Mouse (Mus musculus) kidney, adult 18-20 months (tissue): ENCODE measurements around the gene Rai14.
A peak's percentile ranks its signal among the peaks of the same experiment; 100 is the strongest.

ENCODE experiments used
- DNase-seq: peaks from one replicate; pipeline ENCODE4 v3.0.0; 2021

Rai14 gene

GRCm38 (mm10) chr15:10714409-10715138, at the start of gene Rai14:
Gene Rai14, minus strand, starts transcription at chr15:10714624.
- peak; percentile 92 for DNase-seq

GRCm38 (mm10) chr15:10761441-10761840, 47.0 kb upstream of the Rai14 start:
- DNase-seq, result no peak

DNA sequence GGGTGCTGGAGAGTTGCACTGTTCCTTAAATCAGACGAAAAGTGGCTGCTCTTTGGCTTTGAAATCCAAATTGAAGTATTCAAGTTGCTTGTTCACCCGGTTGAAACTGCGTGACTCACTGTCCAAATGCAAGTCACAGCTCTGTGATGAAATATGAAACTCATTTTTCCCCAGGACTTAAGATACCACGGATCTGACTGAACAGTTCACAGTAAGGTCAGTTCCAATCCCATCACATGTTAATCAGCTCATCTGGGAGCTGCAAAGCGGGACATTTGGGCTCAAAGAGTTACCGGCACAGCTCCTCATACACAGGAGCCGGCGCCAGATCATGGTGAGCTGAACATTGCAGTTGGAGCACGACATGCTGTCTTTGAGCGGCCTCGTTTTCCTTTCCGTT, 45.6 kb upstream of the Rai14 start:
- no peak for DNase-seq

GRCm38 (mm10) chr15:10759440-10759839, 45.0 kb upstream of the Rai14 start:
- DNase-seq, result no peak

GRCm38 (mm10) chr15:10758808-10759207, 44.4 kb upstream of the Rai14 start:
- DNase-seq, result no peak

DNA sequence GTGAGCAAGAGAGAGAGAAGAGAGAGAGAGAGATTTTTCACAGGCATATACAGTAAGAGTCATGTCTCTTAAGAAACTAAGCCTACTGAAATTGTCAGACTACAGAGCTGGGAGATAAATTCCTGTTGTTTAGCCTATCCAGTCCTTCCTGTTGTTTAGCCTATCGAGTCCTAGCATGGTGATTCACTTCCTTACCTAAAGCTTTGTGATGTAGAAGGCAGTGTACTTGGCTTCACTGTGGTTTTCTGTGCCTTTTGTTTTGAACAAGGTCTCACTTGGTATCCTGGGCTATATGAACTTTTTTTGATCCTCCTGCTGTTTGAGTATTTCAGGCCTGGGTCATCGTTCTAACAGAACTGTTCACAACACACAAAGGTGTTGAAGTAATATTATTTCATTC, 36.7 kb upstream of the Rai14 start:
- DNase-seq, result no peak

GRCm38 (mm10) chr15:10750339-10750738, 35.9 kb upstream of the Rai14 start:
- no peak for DNase-seq

- no peak for DNase-seq
Measured at GRCm38 (mm10) chr15:10749678-10750077, 35.3 kb upstream of the Rai14 start.

DNA sequence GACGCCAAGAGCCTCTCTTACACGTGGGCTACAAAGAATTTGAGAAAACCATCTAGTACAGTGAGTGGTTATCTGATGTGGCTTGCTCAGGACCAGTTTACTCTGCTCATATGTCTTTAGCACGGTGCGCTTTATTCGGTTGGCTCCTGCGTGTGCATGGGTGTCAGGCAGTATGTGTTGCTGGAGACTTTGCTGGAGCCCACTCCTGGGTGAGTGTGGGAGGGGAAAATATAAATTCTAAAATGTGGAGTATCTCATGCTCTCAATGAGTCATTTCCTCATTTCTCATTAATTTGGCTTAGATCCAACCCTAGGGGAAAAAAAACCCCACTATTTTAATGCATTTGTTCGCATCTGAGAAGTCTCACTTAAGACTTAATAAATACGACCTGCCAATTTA, 33.2 kb upstream of the Rai14 start:
- DNase-seq, result no peak

- DNase-seq, result no peak
Measured at GRCm38 (mm10) chr15:10747226-10747625, 32.8 kb upstream of the Rai14 start.

- DNase-seq, result no peak
Measured at GRCm38 (mm10) chr15:10746303-10747051, 32.1 kb upstream of the Rai14 start.

DNA sequence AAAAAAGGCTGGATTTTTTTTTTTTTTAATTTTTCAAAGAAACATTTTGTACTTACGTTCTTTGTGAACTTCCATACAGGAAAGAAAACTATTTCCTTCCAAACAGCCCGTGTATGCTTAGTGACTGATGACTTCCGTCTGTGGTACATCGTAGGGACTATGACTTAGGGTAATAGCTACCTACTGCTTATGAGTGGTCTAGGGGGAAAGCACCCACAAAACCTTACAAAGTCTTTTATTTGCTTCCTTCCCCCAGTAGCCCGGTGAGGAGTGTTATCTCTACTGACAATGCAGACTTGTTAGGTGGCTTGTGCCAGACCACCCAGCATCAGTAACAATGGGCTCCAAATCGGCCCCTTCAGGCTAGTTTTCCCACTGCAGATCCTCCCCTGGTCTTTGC, 28.0 kb upstream of the Rai14 start:
- peak; percentile 18 for DNase-seq

- no peak for DNase-seq
Measured at GRCm38 (mm10) chr15:10739279-10739678, 24.9 kb upstream of the Rai14 start.

DNA sequence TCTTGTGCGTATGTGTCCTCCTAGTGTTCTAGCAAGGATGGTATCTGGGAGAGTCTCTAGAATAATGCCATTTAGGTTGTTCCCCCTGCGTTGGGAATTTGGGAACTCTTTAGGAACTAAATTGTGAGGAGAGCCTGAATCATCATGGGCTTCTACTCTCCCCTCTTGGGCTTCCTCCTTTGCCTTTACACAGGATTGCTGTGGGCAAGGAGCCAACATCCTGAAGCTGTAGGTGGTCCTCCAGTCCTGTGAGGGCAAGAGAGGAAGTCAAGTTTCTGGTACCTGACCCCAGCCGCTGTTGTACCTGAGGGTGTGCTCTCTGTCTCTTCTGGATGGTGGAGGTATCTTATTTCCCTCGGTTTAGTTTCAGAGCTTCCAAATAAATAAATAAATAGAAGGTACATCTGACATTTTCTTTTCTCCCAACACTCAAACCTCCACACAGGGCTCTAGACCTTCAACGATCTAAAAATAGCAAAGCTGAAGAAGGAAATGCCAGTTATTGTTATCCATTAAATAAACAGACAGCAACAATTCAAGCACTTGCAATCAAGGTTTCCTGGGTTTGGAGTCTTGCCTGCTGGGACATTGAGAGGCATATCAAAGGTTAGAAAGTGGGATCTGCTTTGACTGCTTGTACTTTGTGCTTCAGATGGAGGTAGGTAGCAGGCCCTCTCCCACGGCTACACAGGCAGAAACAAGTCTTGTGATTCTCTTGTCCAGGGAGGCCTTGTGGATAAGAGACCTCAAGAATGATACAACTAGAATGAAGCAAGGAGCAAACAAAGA, 24.1 kb upstream of the Rai14 start:
- DNase-seq, result no peak

DNA sequence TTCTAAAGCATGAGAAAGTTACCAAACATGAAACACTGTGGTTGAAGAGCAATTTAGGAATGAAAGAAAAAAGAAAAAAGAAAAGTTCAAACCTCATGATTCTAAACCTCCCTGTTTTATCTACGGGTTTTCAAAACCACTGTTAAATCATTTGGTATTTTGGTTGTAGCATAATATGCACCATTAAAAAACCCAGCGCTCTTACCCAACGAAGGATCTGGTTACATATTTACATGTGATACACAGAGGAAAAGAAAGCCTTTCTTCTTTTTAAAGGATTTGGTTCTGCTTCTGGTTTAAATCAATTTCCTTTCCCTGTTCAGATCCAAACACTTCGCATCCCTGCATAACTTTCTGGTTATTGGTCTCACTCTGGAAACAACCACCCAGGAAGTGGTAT, 21.5 kb upstream of the Rai14 start:
- DNase-seq, result no peak

- no peak for DNase-seq
Measured at GRCm38 (mm10) chr15:10735216-10735615, 20.8 kb upstream of the Rai14 start.

- no peak for DNase-seq
Measured at GRCm38 (mm10) chr15:10731398-10731797, 17.0 kb upstream of the Rai14 start.

GRCm38 (mm10) chr15:10726272-10726671, 11.8 kb upstream of the Rai14 start:
- DNase-seq, result no peak

- DNase-seq, result no peak
Measured at GRCm38 (mm10) chr15:10724857-10725256, 10.4 kb upstream of the Rai14 start.

DNA sequence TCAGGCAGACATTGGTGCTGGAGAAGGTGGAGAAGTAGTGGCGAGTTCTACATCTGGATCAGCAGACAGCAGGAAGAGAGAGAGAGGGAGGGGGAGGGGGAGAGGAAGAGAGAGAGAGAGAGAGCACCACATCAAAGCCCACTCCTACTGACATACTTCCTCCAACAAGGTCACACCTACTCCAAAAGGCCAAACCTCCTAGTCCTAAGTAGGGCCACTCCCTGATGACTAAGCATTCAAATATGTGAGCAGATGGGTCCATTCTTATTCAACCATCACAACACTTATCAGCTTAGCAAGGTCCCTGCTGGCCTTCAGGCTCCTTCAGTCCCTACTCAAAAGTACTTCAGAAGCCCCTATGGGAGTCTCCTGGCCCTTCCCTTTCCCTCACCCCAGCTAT, 9.1 kb upstream of the Rai14 start:
- no peak for DNase-seq

DNA sequence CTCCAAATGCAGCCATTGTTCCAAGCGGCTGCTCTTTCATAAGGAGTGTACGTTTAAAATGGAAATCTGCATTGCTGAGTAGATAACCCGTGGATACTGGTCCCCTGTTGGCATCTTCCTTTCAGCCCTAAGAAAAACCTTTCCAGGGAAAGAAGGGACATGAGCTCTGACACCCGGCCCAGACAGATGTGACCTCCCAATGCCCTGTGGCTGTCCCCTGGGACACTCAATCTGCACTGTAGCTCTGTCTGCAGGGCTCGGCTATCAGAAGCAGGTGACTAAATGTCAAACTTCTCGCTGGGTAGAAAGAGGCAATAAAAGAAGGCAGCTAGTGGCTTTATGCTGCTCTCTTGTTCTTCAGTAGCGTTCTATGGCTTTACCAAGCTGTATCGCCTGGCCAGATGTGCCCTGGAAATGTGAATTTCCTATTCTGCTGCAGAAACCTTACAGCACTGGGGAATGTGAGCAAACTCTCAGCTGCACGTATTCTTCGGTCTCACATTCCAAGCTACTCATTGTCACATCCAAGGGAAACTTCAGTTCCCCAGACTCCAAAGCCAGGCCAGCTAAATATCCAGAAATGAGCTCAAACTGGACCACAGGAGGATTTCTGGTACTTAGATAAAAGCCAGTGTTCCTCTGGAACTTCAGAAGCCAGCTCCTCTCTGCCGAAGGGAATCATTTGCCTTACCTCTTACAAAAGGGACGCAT, 8.4 kb upstream of the Rai14 start:
- DNase-seq, result no peak

DNA sequence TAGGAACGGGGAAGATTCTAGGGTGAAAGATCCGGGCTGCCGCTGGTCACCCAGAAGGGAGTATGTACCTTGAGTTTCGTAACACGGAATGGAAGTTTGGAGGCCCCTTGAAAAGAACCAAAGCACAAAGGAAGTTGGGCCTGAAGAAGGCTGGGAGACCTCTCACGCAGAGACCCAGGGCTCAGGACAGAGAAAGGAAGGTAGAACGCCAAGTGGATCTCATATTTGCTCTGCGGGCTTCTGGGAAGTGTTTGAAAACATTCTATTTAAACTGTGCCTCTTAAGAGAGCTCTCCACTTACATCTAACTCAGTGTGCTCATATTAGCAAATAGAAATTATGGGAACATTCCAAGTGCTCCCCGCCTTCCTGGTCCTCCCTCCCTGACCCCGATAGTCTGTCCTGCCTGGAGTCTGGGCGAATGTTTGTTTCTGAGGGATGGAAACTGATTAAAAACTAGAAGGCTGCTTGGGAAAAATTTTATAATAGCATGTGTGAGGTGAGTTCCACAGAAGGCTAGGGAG, 6.9 kb upstream of the Rai14 start:
- DNase-seq, result no peak

GRCm38 (mm10) chr15:10720671-10721070, 6.2 kb upstream of the Rai14 start:
- DNase-seq, result no peak
